Mouse (Mus musculus): ENCODE data around the gene Sdsl. TPM values are rescaled to one million over a fixed set of nuclear protein-coding genes. Genes with fewer than 3 reads are reported as not detected.

Gene Sdsl
- polyA plus RNA-seq, 1 experiment from 2014 or later, result 7.9 TPM

DNA sequence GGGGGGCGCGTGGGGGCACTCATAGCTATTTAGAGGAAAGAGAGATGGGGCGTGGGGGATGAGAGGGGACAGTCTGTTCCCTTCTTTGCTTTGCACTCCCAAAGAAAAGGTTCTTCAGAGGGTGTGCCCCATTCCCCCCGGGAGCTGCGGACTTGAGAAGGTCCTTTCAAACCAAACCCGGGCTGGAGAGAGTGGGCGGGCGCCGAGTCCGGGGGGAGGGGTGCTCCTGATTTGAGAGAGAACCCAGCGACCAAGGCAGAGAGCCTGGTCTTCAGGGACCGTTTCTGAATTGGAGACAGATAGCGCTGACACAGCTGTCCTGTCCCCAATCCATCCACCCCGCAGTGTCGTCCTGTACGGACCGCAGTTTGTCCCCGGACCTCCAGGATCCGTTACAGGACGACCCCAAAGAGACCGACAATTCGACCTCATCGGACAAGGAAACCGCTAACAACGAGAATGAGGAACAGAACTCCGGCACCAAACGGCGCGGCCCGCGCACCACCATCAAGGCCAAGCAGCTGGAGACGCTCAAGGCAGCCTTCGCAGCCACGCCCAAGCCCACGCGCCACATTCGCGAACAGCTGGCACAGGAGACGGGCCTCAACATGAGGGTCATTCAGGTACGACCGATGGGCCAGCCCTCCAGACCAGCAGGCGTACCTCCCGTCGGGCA, 37.5 kb downstream of the Sdsl start:
- H3K4me2 ChIP-seq, result peak overlapping the region; percentile 55
- peak overlapping the region; percentile 65 for H3K9ac ChIP-seq (replicated peaks)
- no peak for ATAC-seq (ENCODE audit: low FRiP score)
- H3K4me3 ChIP-seq (replicated peaks), result peak overlapping the region; percentile 54
- H3K27me3 ChIP-seq (replicated peaks), result peaks cover 79% of the 10 kb centered on the region
- WGBS, result under 1% methylated on average over 44 of the region's 44 CpGs
- H3K9me3 ChIP-seq (replicated peaks), result no peaks in the 10 kb centered on the region
- H3K27ac ChIP-seq (replicated peaks), result peak overlapping the region; percentile 79
- H3K36me3 ChIP-seq, result no peaks in the 10 kb centered on the region
- H3K4me1 ChIP-seq, result peaks cover 23% of the 10 kb centered on the region

DNA sequence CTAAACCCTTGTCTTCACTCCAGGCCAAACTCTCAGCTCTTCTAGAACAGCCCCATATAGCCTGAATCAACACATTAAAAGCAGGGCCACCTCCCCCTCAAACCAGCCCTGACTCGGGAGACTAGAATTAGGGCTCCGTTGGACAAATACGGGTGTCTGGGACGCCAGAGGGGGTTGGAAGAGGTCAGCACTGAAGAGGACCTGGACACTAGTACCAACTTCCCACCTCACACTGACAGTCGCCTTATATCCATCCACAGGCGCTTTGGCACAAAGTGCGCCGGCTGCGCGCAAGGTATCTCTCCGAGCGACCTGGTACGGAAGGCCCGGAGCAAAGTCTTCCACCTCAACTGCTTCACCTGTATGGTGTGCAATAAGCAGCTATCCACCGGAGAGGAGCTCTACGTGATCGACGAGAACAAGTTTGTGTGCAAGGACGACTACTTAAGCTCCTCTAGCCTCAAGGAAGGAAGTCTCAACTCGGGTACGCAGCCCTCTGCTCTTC, 38.3 kb downstream of the Sdsl start:
- WGBS, result under 1% methylated on average over 21 of the region's 21 CpGs
- peak overlapping the region; percentile 79 for H3K27ac ChIP-seq (replicated peaks)
- peak overlapping the region; percentile 54 for H3K4me3 ChIP-seq (replicated peaks)
- ATAC-seq (ENCODE audit: low FRiP score), result no peak
- H3K4me2 ChIP-seq, result peak overlapping the region; percentile 55
- peak overlapping the region; percentile 65 for H3K9ac ChIP-seq (replicated peaks)
- no peaks in the 10 kb centered on the region for H3K9me3 ChIP-seq (replicated peaks)
- peaks cover 78% of the 10 kb centered on the region for H3K27me3 ChIP-seq (replicated peaks)
- H3K36me3 ChIP-seq, result no peaks in the 10 kb centered on the region
- H3K4me1 ChIP-seq, result peaks cover 15% of the 10 kb centered on the region

DNA sequence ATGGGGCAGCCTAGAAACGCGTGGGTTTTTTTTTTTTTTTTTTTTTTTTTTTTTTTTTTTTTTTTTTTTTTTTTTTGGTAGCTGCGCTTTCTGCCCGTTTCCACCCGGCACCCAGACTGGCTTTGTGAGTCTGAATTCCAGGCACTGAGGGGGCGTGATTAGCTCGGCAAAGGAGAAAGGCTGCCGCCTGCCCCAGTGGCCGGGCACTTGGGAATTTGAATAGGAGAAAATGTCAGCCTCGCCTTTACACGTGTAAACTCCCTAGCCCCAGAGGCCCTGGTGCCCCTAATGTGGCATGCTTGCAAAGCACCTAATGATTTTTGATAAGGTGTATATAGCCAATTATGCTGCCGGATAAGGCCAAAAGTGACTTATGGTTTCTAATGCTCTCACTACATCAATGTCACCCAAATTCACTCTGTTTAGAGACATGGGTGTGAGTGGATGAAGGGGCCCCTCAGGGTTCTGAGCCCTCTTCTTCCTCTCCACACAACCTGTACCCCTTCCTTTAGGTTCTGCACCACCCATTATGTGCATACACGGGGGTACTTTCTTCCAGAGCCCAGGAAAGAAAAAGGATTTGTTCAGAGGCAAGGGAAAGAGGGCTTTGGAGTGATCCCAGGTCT, 39.4 kb downstream of the Sdsl start:
- Histone ChIP-seq H3K4me1 (peaks cover 10% of the 10 kb centered on the region), H3K27me3 (replicated peaks) (peaks cover 79% of the 10 kb centered on the region), H3K9me3 (replicated peaks) (no peaks in the 10 kb centered on the region), H3K36me3 (no peaks in the 10 kb centered on the region), H3K4me3 (replicated peaks) (peak overlapping the region; percentile 54), H3K9ac (replicated peaks) (peak overlapping the region; percentile 65), H3K4me2 (peak overlapping the region; percentile 55), H3K27ac (replicated peaks) (peak overlapping the region; percentile 84; the same call in 1 of the 2 replicates)
- ATAC-seq (ENCODE audit: low FRiP score), result no peak
- WGBS, result under 1% methylated on average over 13 of the region's 13 CpGs

DNA sequence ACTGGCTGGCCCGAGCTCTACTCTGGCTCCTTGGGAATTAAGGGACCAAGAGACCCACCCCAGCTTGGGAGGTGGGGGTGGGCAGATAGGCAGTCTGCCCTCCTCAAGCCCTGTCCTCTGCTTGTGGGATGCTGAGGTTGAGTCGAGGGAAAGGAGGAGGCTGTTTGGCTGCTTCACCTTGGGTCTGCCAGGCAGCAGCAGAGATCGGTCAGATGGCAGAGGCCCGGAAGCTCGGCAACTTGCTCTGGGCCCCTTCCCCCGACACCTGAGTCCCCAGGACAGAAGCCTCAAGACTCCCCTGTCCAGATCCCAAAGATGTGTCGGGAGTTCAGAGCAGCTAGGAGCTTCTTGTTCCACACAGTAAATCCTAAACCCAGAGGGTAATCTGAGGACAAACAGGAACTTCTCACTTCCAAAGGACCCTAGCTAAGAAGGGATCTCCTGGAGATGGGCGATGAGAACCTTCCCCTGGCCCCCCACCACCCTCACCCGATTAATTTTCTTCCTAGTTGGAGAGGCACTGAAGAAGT, 40.1 kb downstream of the Sdsl start:
- H3K4me1 ChIP-seq, result peaks cover 6% of the 10 kb centered on the region; the same call in 1 of the 2 replicates
- ATAC-seq (ENCODE audit: low FRiP score), result no peak
- WGBS, result 0% methylated on average over 9 of the region's 9 CpGs
- no peaks in the 10 kb centered on the region for H3K9me3 ChIP-seq (replicated peaks)
- H3K4me2 ChIP-seq, result peak overlapping the region; percentile 55
- H3K27ac ChIP-seq (replicated peaks), result peak overlapping the region; percentile 84
- peaks cover 80% of the 10 kb centered on the region for H3K27me3 ChIP-seq (replicated peaks)
- H3K36me3 ChIP-seq, result no peaks in the 10 kb centered on the region
- H3K4me3 ChIP-seq (replicated peaks), result peak overlapping the region; percentile 54
- peak overlapping the region; percentile 65 for H3K9ac ChIP-seq (replicated peaks)

DNA sequence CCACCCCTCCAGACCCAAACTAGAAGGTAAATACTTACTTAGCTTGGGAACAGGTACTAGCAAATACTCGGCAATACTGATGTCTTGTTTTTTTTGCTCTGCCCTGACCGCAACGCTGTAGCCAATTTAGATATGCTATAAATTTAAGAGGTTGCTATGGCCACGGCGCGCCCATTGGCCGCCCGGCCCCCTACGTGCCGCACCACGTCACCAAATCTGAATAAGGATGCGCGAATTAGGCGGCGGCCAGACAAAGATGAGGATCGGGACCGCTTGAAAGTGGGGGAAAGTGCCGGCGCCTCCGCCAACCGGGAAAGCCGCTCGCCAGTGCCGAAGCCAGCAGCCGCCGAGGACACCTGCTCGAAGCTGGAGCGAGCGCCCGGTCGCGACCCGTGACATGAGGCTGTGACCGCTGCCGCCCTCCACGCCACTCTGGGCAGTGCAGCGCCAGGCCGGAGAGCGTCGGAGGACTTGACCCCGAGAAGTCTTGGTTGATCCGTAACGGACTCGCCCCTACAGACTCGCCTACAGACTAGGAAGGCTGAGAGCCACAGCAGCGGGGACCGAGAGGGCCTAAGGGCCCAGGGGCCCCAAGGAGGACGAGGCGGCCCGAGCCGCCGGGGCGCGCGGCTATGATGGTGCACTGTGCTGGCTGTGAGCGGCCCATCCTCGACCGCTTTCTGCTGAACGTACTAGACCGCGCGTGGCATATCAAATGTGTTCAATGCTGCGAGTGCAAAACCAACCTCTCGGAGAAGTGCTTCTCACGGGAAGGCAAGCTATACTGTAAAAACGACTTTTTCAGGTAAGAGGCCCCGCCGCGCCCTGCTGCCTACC, 40.7 kb downstream of the Sdsl start, which contains the start of gene Lhx5:
Gene Lhx5 (plus strand): TSS at position 51 of the 837 bp plus-strand sequence.
- Histone ChIP-seq H3K27me3 (replicated peaks) (peaks cover 84% of the 10 kb centered on the region), H3K27ac (replicated peaks) (peak within 1 kb of the TSS; percentile 84), H3K36me3 (no peaks in the 10 kb centered on the region), H3K4me1 (peaks cover 6% of the 10 kb centered on the region; the same call in 1 of the 2 replicates), H3K9ac (replicated peaks) (peak within 1 kb of the TSS; percentile 65), H3K4me2 (peak within 1 kb of the TSS; percentile 55), H3K4me3 (replicated peaks) (peak within 1 kb of the TSS; percentile 54), H3K9me3 (replicated peaks) (no peaks in the 10 kb centered on the region)
- under 1% methylated on average over 69 of the region's 69 CpGs for whole genome bisulfite sequencing
- ATAC-seq (ENCODE audit: low FRiP score), result peak; percentile 89

DNA sequence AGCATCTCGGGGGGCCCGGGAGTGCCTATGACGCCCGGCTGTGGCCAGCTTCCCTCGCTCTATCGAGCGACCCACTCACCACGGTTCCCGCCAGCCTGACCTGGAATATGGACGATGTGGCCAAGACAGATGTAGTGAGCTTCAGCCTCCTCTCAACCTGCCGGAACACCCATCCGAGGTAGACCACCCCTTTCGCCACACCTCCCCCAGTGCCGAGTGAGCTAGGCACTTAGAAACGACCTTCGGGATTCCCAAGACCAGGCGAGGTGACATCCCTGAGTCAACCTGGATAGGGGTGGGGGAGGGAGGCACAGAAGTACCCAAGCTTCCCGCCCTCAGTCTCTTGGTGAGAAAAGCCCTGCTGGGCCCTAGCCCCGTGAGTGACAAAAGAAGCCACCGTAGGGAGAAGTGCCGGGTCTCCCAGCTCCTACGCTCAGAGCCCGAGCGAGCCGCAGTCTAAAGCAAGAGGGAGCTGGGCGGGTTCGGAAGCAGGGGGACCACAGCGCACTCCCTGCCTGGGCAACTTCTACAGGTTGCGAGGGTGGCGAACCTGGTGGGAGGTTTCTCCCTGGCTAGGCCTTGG, 41.5 kb downstream of the Sdsl start:
- under 1% methylated on average over 30 of the region's 30 CpGs for WGBS
- Histone ChIP-seq H3K9ac (replicated peaks) (peak overlapping the region; percentile 57), H3K27me3 (replicated peaks) (peaks cover 84% of the 10 kb centered on the region), H3K4me2 (peak overlapping the region; percentile 55), H3K4me3 (replicated peaks) (peak overlapping the region; percentile 54), H3K4me1 (peaks cover 9% of the 10 kb centered on the region; the same call in 1 of the 2 replicates), H3K9me3 (replicated peaks) (no peaks in the 10 kb centered on the region), H3K36me3 (no peaks in the 10 kb centered on the region), H3K27ac (replicated peaks) (peak overlapping the region; percentile 84)
- ATAC-seq (ENCODE audit: low FRiP score), result no peak

DNA sequence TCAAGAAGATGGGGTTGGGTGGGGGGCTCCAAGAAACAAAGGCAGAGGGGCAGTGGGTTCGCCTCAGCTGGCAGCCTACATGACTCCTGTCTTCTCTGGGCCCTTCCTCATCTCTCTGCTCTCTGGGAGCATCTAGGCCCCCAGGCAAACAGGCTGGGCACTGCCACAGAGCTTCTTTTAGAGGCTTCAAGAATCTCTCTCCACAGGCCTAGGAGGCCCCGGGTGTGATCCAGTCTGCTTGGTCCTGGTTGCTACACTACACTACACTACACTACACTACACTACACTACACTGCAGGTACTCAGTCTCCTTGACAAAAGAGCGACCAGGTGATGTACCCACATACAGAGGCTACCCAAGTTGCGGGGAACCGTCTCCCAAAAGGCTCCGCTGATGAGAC, 42.9 kb downstream of the Sdsl start:
- Histone ChIP-seq H3K4me1 (0 out of 2 replicates have a peak, but pooled peaks cover 3% of the 10 kb centered on the region), H3K27me3 (replicated peaks) (peaks cover 74% of the 10 kb centered on the region), H3K4me3 (replicated peaks) (peak overlapping the region; percentile 35), H3K9ac (replicated peaks) (peak overlapping the region; percentile 51), H3K36me3 (no peaks in the 10 kb centered on the region), H3K27ac (replicated peaks) (peak overlapping the region; percentile 72), H3K4me2 (peak overlapping the region; percentile 55), H3K9me3 (replicated peaks) (no peaks in the 10 kb centered on the region)
- WGBS, result 4% methylated on average over 6 of the region's 6 CpGs
- ATAC-seq (ENCODE audit: low FRiP score), result no peak

DNA sequence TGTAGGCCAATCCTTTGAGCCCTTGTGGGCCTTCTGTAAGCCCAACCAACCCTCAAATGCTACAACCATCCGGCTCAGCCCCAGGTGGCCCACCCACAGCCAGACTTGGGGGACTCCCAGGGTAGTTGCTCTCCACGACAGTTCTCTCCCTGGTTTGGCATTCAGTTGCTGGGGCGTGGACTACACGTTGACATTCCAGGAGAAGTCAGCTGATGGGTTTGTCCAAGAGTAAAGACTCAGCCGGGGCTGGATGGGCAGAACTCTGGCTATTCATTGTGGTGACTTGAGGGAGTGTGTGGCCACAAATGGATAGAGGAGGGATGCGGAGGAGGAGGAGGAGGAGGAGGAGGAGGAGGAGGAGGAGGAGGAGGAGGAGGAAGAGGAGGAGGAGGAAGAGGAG, 43.6 kb downstream of the Sdsl start:
- WGBS, result 1% methylated on average over 5 of the region's 6 CpGs
- H3K27me3 ChIP-seq (replicated peaks), result peaks cover 74% of the 10 kb centered on the region

DNA sequence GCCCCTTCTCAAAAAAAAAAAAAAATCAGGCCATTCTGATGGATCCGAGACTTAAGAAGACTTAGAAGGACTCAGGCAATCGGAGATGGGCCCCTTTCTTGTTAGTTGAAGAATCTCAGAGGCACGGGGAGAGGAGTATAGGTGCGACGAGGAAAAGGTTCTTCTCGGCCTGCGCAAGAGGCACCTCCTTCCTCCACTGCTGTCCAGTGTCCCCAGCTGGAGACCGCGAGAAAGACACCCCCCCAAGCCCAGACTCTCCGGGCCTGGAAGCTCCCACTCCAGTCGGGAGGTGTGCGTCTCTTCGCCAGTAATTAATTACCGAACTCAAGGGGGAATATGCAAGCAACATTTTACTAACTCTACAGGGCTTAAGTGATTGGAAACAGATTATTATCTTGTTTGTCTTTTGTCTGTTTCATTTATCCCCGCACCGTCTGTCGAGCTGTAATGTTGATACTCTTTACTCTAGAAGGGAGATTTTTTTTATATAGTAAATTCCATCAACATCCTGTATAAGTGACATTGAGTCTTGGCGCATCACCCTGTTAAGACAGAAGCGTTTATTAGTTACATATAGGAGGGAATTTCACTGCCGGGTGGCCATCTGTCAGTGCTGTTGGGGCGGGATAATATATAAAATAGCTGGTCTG, 44.3 kb downstream of the Sdsl start:
- WGBS, result under 1% methylated on average over 21 of the region's 21 CpGs
- peaks cover 73% of the 10 kb centered on the region for H3K27me3 ChIP-seq (replicated peaks)
- H3K36me3 ChIP-seq, result no peaks in the 10 kb centered on the region
- peak overlapping the region; percentile 31 for H3K4me3 ChIP-seq (replicated peaks)
- no peak for ATAC-seq (ENCODE audit: low FRiP score)
- peak overlapping the region; percentile 55 for H3K4me2 ChIP-seq
- 0 out of 2 replicates have a peak, but pooled peaks cover 3% of the 10 kb centered on the region for H3K4me1 ChIP-seq
- H3K27ac ChIP-seq (replicated peaks), result peak overlapping the region; percentile 88
- H3K9me3 ChIP-seq (replicated peaks), result no peaks in the 10 kb centered on the region
- peak overlapping the region; percentile 42 for H3K9ac ChIP-seq (replicated peaks)

More for the DNA sequence above, 43.6 kb downstream of the Sdsl start:
- no peaks in the 10 kb centered on the region for H3K36me3 ChIP-seq
- no peak for ATAC-seq (ENCODE audit: low FRiP score)
- no peaks in the 10 kb centered on the region for H3K9me3 ChIP-seq (replicated peaks)
- peak overlapping the region; percentile 55 for H3K4me2 ChIP-seq
- peak overlapping the region; percentile 31 for H3K4me3 ChIP-seq (replicated peaks)
- peak overlapping the region; percentile 88 for H3K27ac ChIP-seq (replicated peaks)
- H3K9ac ChIP-seq (replicated peaks), result peak overlapping the region; percentile 42
- 0 out of 2 replicates have a peak, but pooled peaks cover 3% of the 10 kb centered on the region for H3K4me1 ChIP-seq

DNA sequence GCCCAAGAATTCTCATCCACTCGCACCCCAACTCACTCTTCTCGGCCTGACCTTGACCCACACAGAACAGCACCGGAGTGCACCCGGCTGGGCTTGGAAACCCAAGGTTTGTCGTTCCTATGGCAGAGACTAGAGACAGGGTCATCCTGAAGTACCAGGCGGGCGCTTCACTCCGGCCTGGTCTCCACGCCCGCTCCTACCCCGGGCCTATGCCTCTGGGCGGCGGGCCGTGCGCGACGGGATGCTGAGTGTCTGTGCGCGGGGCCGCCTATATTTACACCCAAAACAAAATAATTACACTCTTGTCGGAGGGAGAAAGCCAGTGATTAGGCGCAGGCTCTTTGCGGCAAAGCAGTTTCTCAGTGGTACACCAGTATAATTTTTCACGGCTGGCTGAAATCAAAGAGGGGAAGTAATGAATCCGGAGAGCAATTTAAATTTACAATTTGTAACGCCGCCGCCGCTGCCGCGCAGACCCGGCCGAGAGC, 45.1 kb downstream of the Sdsl start:
- Histone ChIP-seq H3K9me3 (replicated peaks) (no peaks in the 10 kb centered on the region), H3K4me2 (peak overlapping the region; percentile 55), H3K27me3 (replicated peaks) (peaks cover 76% of the 10 kb centered on the region), H3K27ac (replicated peaks) (peak overlapping the region; percentile 88), H3K36me3 (no peaks in the 10 kb centered on the region), H3K4me1 (0 out of 2 replicates have a peak, but pooled peaks cover 3% of the 10 kb centered on the region), H3K4me3 (replicated peaks) (peak overlapping the region; percentile 31), H3K9ac (replicated peaks) (peak overlapping the region; percentile 47; the same call in 1 of the 2 replicates)
- under 1% methylated on average over 33 of the region's 33 CpGs for WGBS
- no peak for ATAC-seq (ENCODE audit: low FRiP score)

All from neural tube, embryonic 15.5 days (tissue).